Mouse (Mus musculus): ENCODE data around the gene Gm43517. TPM values are rescaled to one million over a fixed set of nuclear protein-coding genes. Genes with fewer than 3 reads are reported as not detected.

Gm43517 gene
- polyA plus RNA-seq, 1 experiment from 2014 or later: not detected

DNA sequence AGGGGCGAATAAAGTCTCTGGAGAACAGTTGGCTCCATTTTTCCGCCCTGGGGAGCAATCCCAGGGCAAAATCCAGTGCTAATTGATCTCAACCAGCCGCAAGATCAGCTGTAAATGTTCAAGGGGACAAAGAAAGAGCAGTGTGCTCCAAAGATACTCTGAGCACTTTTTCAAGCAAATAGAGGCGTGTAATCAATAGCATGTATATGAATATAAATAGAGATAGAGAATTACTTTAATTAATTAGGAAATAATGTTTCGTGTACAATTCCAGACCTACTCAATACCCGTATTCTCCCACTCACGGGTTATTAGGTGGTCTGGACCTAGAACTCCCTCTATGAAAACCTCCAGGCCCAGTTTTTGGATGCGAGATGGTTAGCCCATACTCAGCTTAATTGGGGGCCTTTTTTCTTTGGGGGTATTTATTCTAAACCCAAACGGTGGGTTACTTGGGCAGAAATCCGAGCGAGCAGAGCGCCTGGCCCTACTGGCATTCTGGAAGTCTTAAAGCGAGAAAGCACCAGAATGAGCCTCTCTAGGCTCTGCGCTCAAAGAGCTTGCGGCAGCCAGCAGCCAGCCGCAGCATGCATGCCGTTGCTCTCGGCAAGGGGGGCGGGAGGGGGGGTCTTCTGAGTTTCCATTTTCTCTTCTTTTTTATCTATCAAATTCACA is 8.5 kb upstream of the Gm43517 start:
- H3K4me2 ChIP-seq (ENCODE audit: low read depth, low read length): no peak overlapping the region
- no peaks in the 10 kb centered on the region for H3K9me3 ChIP-seq (replicated peaks; ENCODE audit: control insufficient read depth, low read length)
- ATAC-seq (ENCODE audit: low read depth): no peak
- no peaks in the 10 kb centered on the region for H3K4me1 ChIP-seq (ENCODE audit: control insufficient read depth, low read depth, low read length)
- H3K9ac ChIP-seq (ENCODE audit: low read depth, low read length): no peak overlapping the region
- WGBS (ENCODE audit: insufficient replicate concordance): 1% methylated on average over 19 of the region's 19 CpGs
- H3K4me3 ChIP-seq (ENCODE audit: low read depth, low read length): no peak overlapping the region
- peaks cover 80% of the 10 kb centered on the region for H3K27me3 ChIP-seq (ENCODE audit: control insufficient read depth, insufficient read depth, low read depth, low read length)
- no peaks in the 10 kb centered on the region for H3K36me3 ChIP-seq (ENCODE audit: control insufficient read depth, insufficient read depth)
- no peak overlapping the region for H3K27ac ChIP-seq (ENCODE audit: low read length)

GRCm38 (mm10) chr12:49377281-49377970 is 7.5 kb upstream of the Gm43517 start:
- Histone ChIP-seq H3K9ac (ENCODE audit: low read depth, low read length) (no peak overlapping the region), H3K4me3 (ENCODE audit: low read depth, low read length) (no peak overlapping the region), H3K27ac (ENCODE audit: low read length) (no peak overlapping the region), H3K9me3 (replicated peaks; ENCODE audit: control insufficient read depth, low read length) (no peaks in the 10 kb centered on the region), H3K4me1 (ENCODE audit: control insufficient read depth, low read depth, low read length) (no peaks in the 10 kb centered on the region), H3K36me3 (ENCODE audit: control insufficient read depth, insufficient read depth) (no peaks in the 10 kb centered on the region), H3K27me3 (ENCODE audit: control insufficient read depth, insufficient read depth, low read depth, low read length) (peaks cover 90% of the 10 kb centered on the region), H3K4me2 (ENCODE audit: low read depth, low read length) (no peak overlapping the region)
- 3% methylated on average over 15 of the region's 15 CpGs for WGBS (ENCODE audit: insufficient replicate concordance)
- ATAC-seq (ENCODE audit: low read depth): no peak

- peaks cover 90% of the 10 kb centered on the region for H3K27me3 ChIP-seq (ENCODE audit: control insufficient read depth, insufficient read depth, low read depth, low read length)
These were observed 6.1 kb upstream of the Gm43517 start for GRCm38 (mm10) chr12:49378920-49379319.

GRCm38 (mm10) chr12:49379446-49379845 is 5.5 kb upstream of the Gm43517 start:
- H3K9ac ChIP-seq (ENCODE audit: low read depth, low read length): no peak overlapping the region
- no peak overlapping the region for H3K4me3 ChIP-seq (ENCODE audit: low read depth, low read length)
- WGBS (ENCODE audit: insufficient replicate concordance): 3% methylated on average over 11 of the region's 11 CpGs
- H3K27ac ChIP-seq (ENCODE audit: low read length): no peak overlapping the region
- no peaks in the 10 kb centered on the region for H3K36me3 ChIP-seq (ENCODE audit: control insufficient read depth, insufficient read depth)
- no peaks in the 10 kb centered on the region; the same call in 1 of the 2 replicates for H3K4me1 ChIP-seq (ENCODE audit: control insufficient read depth, low read depth, low read length)
- ATAC-seq (ENCODE audit: low read depth): no peak
- H3K27me3 ChIP-seq (ENCODE audit: control insufficient read depth, insufficient read depth, low read depth, low read length): peaks cover 90% of the 10 kb centered on the region
- H3K4me2 ChIP-seq (ENCODE audit: low read depth, low read length): no peak overlapping the region
- no peaks in the 10 kb centered on the region for H3K9me3 ChIP-seq (replicated peaks; ENCODE audit: control insufficient read depth, low read length)

More at GRCm38 (mm10) chr12:49378920-49379319, 6.1 kb upstream of the Gm43517 start:
- no peak for ATAC-seq (ENCODE audit: low read depth)
- no peak overlapping the region for H3K27ac ChIP-seq (ENCODE audit: low read length)
- no peak overlapping the region for H3K9ac ChIP-seq (ENCODE audit: low read depth, low read length)
- H3K4me1 ChIP-seq (ENCODE audit: control insufficient read depth, low read depth, low read length): no peaks in the 10 kb centered on the region; the same call in 1 of the 2 replicates
- no peak overlapping the region for H3K4me3 ChIP-seq (ENCODE audit: low read depth, low read length)
- WGBS (ENCODE audit: insufficient replicate concordance): 8% methylated on average over 1 of the region's 1 CpGs
- no peak overlapping the region for H3K4me2 ChIP-seq (ENCODE audit: low read depth, low read length)
- no peaks in the 10 kb centered on the region for H3K36me3 ChIP-seq (ENCODE audit: control insufficient read depth, insufficient read depth)
- no peaks in the 10 kb centered on the region for H3K9me3 ChIP-seq (replicated peaks; ENCODE audit: control insufficient read depth, low read length)

- WGBS (ENCODE audit: insufficient replicate concordance): 2% methylated on average over 4 of the region's 4 CpGs
- H3K27me3 ChIP-seq (ENCODE audit: control insufficient read depth, insufficient read depth, low read depth, low read length): peaks cover 95% of the 10 kb centered on the region
- H3K36me3 ChIP-seq (ENCODE audit: control insufficient read depth, insufficient read depth): no peaks in the 10 kb centered on the region
- H3K27ac ChIP-seq (ENCODE audit: low read length): no peak overlapping the region
- H3K4me3 ChIP-seq (ENCODE audit: low read depth, low read length): no peak overlapping the region
- no peaks in the 10 kb centered on the region; the same call in 1 of the 2 replicates for H3K4me1 ChIP-seq (ENCODE audit: control insufficient read depth, low read depth, low read length)
- H3K4me2 ChIP-seq (ENCODE audit: low read depth, low read length): no peak overlapping the region
- ATAC-seq (ENCODE audit: low read depth): no peak
- H3K9me3 ChIP-seq (replicated peaks; ENCODE audit: control insufficient read depth, low read length): no peaks in the 10 kb centered on the region
- no peak overlapping the region for H3K9ac ChIP-seq (ENCODE audit: low read depth, low read length)
These were observed 4.5 kb upstream of the Gm43517 start for GRCm38 (mm10) chr12:49380442-49380841.

GRCm38 (mm10) chr12:49381031-49381525 is 3.9 kb upstream of the Gm43517 start:
- Histone ChIP-seq H3K9me3 (replicated peaks; ENCODE audit: control insufficient read depth, low read length) (no peaks in the 10 kb centered on the region), H3K4me3 (ENCODE audit: low read depth, low read length) (no peak overlapping the region), H3K36me3 (ENCODE audit: control insufficient read depth, insufficient read depth) (no peaks in the 10 kb centered on the region), H3K4me1 (ENCODE audit: control insufficient read depth, low read depth, low read length) (no peaks in the 10 kb centered on the region; the same call in 1 of the 2 replicates), H3K27ac (ENCODE audit: low read length) (no peak overlapping the region), H3K4me2 (ENCODE audit: low read depth, low read length) (no peak overlapping the region), H3K27me3 (ENCODE audit: control insufficient read depth, insufficient read depth, low read depth, low read length) (peaks cover 95% of the 10 kb centered on the region), H3K9ac (ENCODE audit: low read depth, low read length) (no peak overlapping the region)
- WGBS (ENCODE audit: insufficient replicate concordance): 2% methylated on average over 4 of the region's 4 CpGs
- ATAC-seq (ENCODE audit: low read depth): no peak

DNA sequence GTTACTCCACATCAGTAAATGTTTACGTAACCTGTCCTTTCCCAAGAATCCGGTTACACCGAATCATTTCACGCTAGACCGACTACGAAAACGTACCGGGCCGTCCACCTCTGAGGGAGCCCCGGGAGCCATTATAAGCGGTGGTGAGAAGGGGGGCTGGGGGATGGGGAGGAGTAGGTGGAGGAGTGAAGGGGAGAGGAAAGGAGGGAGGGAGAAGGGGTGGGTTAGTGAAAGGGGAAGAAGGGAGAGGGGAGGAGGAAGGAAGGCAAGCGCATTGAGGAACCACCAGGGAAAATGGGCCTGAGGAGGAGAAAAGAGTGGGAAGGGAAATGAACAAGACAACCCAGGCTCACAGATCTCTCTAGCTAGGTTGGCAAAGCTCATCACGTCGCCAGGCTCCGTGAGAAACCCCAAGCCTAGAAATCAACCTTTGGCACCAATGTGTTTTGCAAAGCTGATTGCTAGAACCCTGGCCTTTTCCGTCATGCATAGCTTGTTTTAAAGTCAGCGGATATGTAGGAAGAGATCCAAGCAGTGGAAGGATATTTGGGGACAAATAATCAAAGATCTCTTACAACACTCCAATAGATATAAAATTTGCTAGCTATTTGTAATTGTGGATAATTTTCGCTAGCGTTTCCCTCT is 3.1 kb upstream of the Gm43517 start:
- Histone ChIP-seq H3K9ac (ENCODE audit: low read depth, low read length) (no peak overlapping the region), H3K9me3 (replicated peaks; ENCODE audit: control insufficient read depth, low read length) (no peaks in the 10 kb centered on the region), H3K4me2 (ENCODE audit: low read depth, low read length) (no peak overlapping the region), H3K4me1 (ENCODE audit: control insufficient read depth, low read depth, low read length) (no peaks in the 10 kb centered on the region; the same call in 1 of the 2 replicates), H3K27ac (ENCODE audit: low read length) (no peak overlapping the region), H3K36me3 (ENCODE audit: control insufficient read depth, insufficient read depth) (no peaks in the 10 kb centered on the region), H3K27me3 (ENCODE audit: control insufficient read depth, insufficient read depth, low read depth, low read length) (peaks cover 91% of the 10 kb centered on the region), H3K4me3 (ENCODE audit: low read depth, low read length) (no peak overlapping the region)
- no peak for ATAC-seq (ENCODE audit: low read depth)
- 1% methylated on average over 19 of the region's 19 CpGs for WGBS (ENCODE audit: insufficient replicate concordance)

DNA sequence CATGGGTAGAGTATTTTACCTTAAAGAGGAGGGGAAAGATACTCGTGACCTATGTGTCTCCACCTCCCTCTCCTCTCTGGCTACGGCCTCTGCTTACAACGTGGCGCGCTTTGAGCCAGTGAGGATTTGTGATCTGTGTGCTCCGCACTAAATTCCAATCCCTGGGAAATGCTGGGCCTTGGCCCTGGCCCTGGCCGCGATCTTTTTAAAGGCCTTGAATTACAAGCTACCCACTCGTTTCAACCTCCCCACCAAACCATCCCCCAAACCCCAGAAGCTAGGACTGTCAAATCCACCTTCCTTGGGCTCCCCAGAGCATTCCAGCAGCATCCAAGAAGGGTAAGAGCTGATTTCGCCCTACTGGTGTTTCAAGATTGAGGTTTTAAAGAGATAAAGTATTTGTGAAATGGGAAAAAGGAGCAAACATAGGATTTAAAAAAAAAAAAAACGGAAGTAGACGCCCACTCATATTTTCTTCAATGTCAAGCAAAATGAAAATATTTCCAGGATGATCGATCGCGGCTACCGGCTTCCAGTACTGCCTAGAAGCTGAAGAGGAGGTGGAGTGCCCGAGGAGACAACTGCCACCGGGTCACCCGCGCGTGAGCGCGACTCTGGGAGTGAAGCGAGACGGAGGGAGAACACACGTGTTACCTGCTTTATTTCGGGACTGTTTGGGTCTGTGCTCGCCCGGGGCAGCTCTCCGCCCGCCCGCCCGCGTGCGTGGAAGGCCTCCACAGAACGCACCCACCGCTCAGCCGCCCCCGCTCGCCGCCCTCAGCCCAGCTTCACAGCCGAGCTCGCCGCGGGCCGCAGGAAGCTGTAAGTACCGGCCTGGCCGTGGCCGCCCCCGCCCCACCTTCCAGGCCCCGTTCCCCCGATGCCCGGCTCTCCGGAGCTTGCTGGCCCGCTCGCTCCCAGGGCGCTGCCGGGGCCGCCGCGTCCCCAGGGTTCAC is 2.1 kb upstream of the Gm43517 start, which contains the start of gene Foxg1:
Foxg1 (plus strand) TSS at position 96 of the 956 bp plus-strand sequence.
- under 1% methylated on average over 51 of the region's 61 CpGs for WGBS (ENCODE audit: insufficient replicate concordance)
- H3K4me3 ChIP-seq (ENCODE audit: low read depth, low read length): peak within 1 kb of the TSS; percentile 31
- no peak within 1 kb of the TSS for H3K9ac ChIP-seq (ENCODE audit: low read depth, low read length)
- no peaks in the 10 kb centered on the region for H3K9me3 ChIP-seq (replicated peaks; ENCODE audit: control insufficient read depth, low read length)
- no peak for ATAC-seq (ENCODE audit: low read depth)
- peaks cover 82% of the 10 kb centered on the region for H3K27me3 ChIP-seq (ENCODE audit: control insufficient read depth, insufficient read depth, low read depth, low read length)
- peak within 1 kb of the TSS; percentile 44 for H3K4me2 ChIP-seq (ENCODE audit: low read depth, low read length)
- no peaks in the 10 kb centered on the region for H3K36me3 ChIP-seq (ENCODE audit: control insufficient read depth, insufficient read depth)
- H3K27ac ChIP-seq (ENCODE audit: low read length): no peak within 1 kb of the TSS
- H3K4me1 ChIP-seq (ENCODE audit: control insufficient read depth, low read depth, low read length): no peaks in the 10 kb centered on the region; the same call in 1 of the 2 replicates
